Mouse (Mus musculus): Measurements from ENCODE around the gene Rab24. TPM values are rescaled to one million over a fixed set of nuclear protein-coding genes. Genes with fewer than 3 reads are reported as not detected.

The Rab24 gene
- 108 and 109 TPM in 2 replicates for polyA plus RNA-seq (2016; fragmentation: Nextera tagmentation; extraction: Ambion mirVana)

- Histone ChIP-seq H3K9me3 (no peaks in the 10 kb centered on the region), H3K27me3 (no peaks in the 10 kb centered on the region), H3K4me2 (peak within 1 kb of the TSS; percentile 94), H3K9ac (replicated peaks) (peak within 1 kb of the TSS; percentile 95), H3K27ac (peak within 1 kb of the TSS; percentile 85), H3K4me1 (replicated peaks) (peaks cover 32% of the 10 kb centered on the region), H3K36me3 (peaks cover 75% of the 10 kb centered on the region), H3K4me3 (replicated peaks) (peak within 1 kb of the TSS; percentile 91)
- peak; percentile 84 for ATAC-seq (ENCODE audit: insufficient number of reproducible peaks, insufficient read depth, low FRiP score, low TSS enrichment, low read depth)
- under 1% methylated on average over 73 of the region's 73 CpGs for WGBS
These were observed at the start of gene Rab24 for GRCm38 (mm10) chr13:55321434-55322129. Gene Rab24, minus strand, starts transcription at chr13:55321946.

GRCm38 (mm10) chr13:55371007-55371681 is 49.4 kb upstream of the Rab24 start:
- 68% methylated on average over 8 of the region's 8 CpGs for WGBS

GRCm38 (mm10) chr13:55370234-55370633 is 48.5 kb upstream of the Rab24 start:
- Histone ChIP-seq H3K4me1 (replicated peaks) (no peaks in the 10 kb centered on the region), H3K27me3 (peaks cover 56% of the 10 kb centered on the region), H3K4me3 (replicated peaks) (no peak overlapping the region), H3K36me3 (no peaks in the 10 kb centered on the region), H3K9ac (replicated peaks) (no peak overlapping the region), H3K9me3 (no peaks in the 10 kb centered on the region), H3K4me2 (no peak overlapping the region), H3K27ac (no peak overlapping the region)
- ATAC-seq (ENCODE audit: insufficient number of reproducible peaks, insufficient read depth, low FRiP score, low TSS enrichment, low read depth): no peak
- WGBS: 59% methylated on average over 3 of the region's 3 CpGs

More at GRCm38 (mm10) chr13:55371007-55371681, 49.4 kb upstream of the Rab24 start:
- Histone ChIP-seq H3K4me3 (replicated peaks) (no peak overlapping the region), H3K9ac (replicated peaks) (no peak overlapping the region), H3K36me3 (no peaks in the 10 kb centered on the region), H3K4me2 (no peak overlapping the region), H3K4me1 (replicated peaks) (no peaks in the 10 kb centered on the region), H3K9me3 (no peaks in the 10 kb centered on the region), H3K27me3 (peaks cover 64% of the 10 kb centered on the region), H3K27ac (no peak overlapping the region)
- no peak for ATAC-seq (ENCODE audit: insufficient number of reproducible peaks, insufficient read depth, low FRiP score, low TSS enrichment, low read depth)

GRCm38 (mm10) chr13:55369531-55370114 is 47.9 kb upstream of the Rab24 start, which contains the start of gene Rgs14:
Gene Rgs14, plus strand, starts transcription at chr13:55369732.
- Histone ChIP-seq H3K4me2 (no peak within 1 kb of the TSS), H3K27me3 (peaks cover 50% of the 10 kb centered on the region), H3K4me3 (replicated peaks) (no peak within 1 kb of the TSS), H3K9ac (replicated peaks) (no peak within 1 kb of the TSS), H3K4me1 (replicated peaks) (no peaks in the 10 kb centered on the region), H3K27ac (no peak within 1 kb of the TSS), H3K36me3 (no peaks in the 10 kb centered on the region), H3K9me3 (no peaks in the 10 kb centered on the region)
- 63% methylated on average over 13 of the region's 13 CpGs for WGBS
- no peak; the same call in 1 of the 2 replicates for ATAC-seq (ENCODE audit: insufficient number of reproducible peaks, insufficient read depth, low FRiP score, low TSS enrichment, low read depth)

- H3K9me3 ChIP-seq: no peaks in the 10 kb centered on the region
- no peaks in the 10 kb centered on the region for H3K36me3 ChIP-seq
- H3K9ac ChIP-seq (replicated peaks): no peak overlapping the region
- no peak for ATAC-seq (ENCODE audit: insufficient number of reproducible peaks, insufficient read depth, low FRiP score, low TSS enrichment, low read depth)
- no peak overlapping the region for H3K4me3 ChIP-seq (replicated peaks)
- no peaks in the 10 kb centered on the region for H3K4me1 ChIP-seq (replicated peaks)
- H3K27ac ChIP-seq: no peak overlapping the region
- WGBS: 72% methylated on average over 7 of the region's 7 CpGs
- no peak overlapping the region for H3K4me2 ChIP-seq
- H3K27me3 ChIP-seq: peaks cover 39% of the 10 kb centered on the region
These were observed 46.7 kb upstream of the Rab24 start for GRCm38 (mm10) chr13:55368401-55368800.

GRCm38 (mm10) chr13:55362453-55363060 is 40.8 kb upstream of the Rab24 start, which contains the start of gene Lman2:
Gene Lman2, minus strand, starts transcription at chr13:55362783.
- Histone ChIP-seq H3K27me3 (no peaks in the 10 kb centered on the region), H3K9ac (replicated peaks) (peak within 1 kb of the TSS; percentile 86), H3K4me1 (replicated peaks) (peaks cover 14% of the 10 kb centered on the region), H3K36me3 (peaks cover 34% of the 10 kb centered on the region), H3K4me3 (replicated peaks) (peak within 1 kb of the TSS; percentile 95), H3K27ac (peak within 1 kb of the TSS; percentile 91), H3K4me2 (peak within 1 kb of the TSS; percentile 91), H3K9me3 (no peaks in the 10 kb centered on the region)
- under 1% methylated on average over 35 of the region's 35 CpGs for WGBS
- peak; percentile 98 for ATAC-seq (ENCODE audit: insufficient number of reproducible peaks, insufficient read depth, low FRiP score, low TSS enrichment, low read depth)

GRCm38 (mm10) chr13:55361974-55362452 is 40.3 kb upstream of the Rab24 start:
- H3K27ac ChIP-seq: peak overlapping the region; percentile 91
- H3K27me3 ChIP-seq: no peaks in the 10 kb centered on the region
- H3K4me1 ChIP-seq (replicated peaks): peaks cover 14% of the 10 kb centered on the region
- H3K4me2 ChIP-seq: peak overlapping the region; percentile 91
- 0 out of 2 replicates have a peak, but pooled peaks have one; percentile 6 for ATAC-seq (ENCODE audit: insufficient number of reproducible peaks, insufficient read depth, low FRiP score, low TSS enrichment, low read depth)
- peaks cover 40% of the 10 kb centered on the region for H3K36me3 ChIP-seq
- H3K9ac ChIP-seq (replicated peaks): peak overlapping the region; percentile 86
- peak overlapping the region; percentile 95 for H3K4me3 ChIP-seq (replicated peaks)
- WGBS: 1% methylated on average over 32 of the region's 32 CpGs
- no peaks in the 10 kb centered on the region for H3K9me3 ChIP-seq

- Histone ChIP-seq H3K4me2 (peak overlapping the region; percentile 91), H3K4me1 (replicated peaks) (peaks cover 14% of the 10 kb centered on the region), H3K27ac (no peak overlapping the region), H3K9ac (replicated peaks) (no peak overlapping the region), H3K27me3 (no peaks in the 10 kb centered on the region), H3K9me3 (no peaks in the 10 kb centered on the region), H3K36me3 (peaks cover 48% of the 10 kb centered on the region), H3K4me3 (replicated peaks) (peak overlapping the region; percentile 95)
- no peak for ATAC-seq (ENCODE audit: insufficient number of reproducible peaks, insufficient read depth, low FRiP score, low TSS enrichment, low read depth)
These were observed 39.4 kb upstream of the Rab24 start for GRCm38 (mm10) chr13:55361145-55361544.

GRCm38 (mm10) chr13:55346745-55347144 is 25.0 kb upstream of the Rab24 start:
- Histone ChIP-seq H3K4me2 (no peak overlapping the region), H3K4me1 (replicated peaks) (no peaks in the 10 kb centered on the region), H3K27me3 (no peaks in the 10 kb centered on the region), H3K9me3 (no peaks in the 10 kb centered on the region), H3K4me3 (replicated peaks) (no peak overlapping the region), H3K27ac (no peak overlapping the region), H3K36me3 (peaks cover 80% of the 10 kb centered on the region), H3K9ac (replicated peaks) (no peak overlapping the region)
- ATAC-seq (ENCODE audit: insufficient number of reproducible peaks, insufficient read depth, low FRiP score, low TSS enrichment, low read depth): no peak
- 88% methylated on average over 11 of the region's 11 CpGs for WGBS

GRCm38 (mm10) chr13:55344286-55344685 is 22.5 kb upstream of the Rab24 start:
- Histone ChIP-seq H3K27me3 (no peaks in the 10 kb centered on the region), H3K4me2 (no peak overlapping the region), H3K27ac (no peak overlapping the region), H3K36me3 (peaks cover 57% of the 10 kb centered on the region), H3K9me3 (no peaks in the 10 kb centered on the region), H3K4me1 (replicated peaks) (no peaks in the 10 kb centered on the region), H3K4me3 (replicated peaks) (no peak overlapping the region), H3K9ac (replicated peaks) (no peak overlapping the region)
- 88% methylated on average over 7 of the region's 7 CpGs for WGBS
- no peak for ATAC-seq (ENCODE audit: insufficient number of reproducible peaks, insufficient read depth, low FRiP score, low TSS enrichment, low read depth)

- Histone ChIP-seq H3K9me3 (no peaks in the 10 kb centered on the region), H3K27me3 (no peaks in the 10 kb centered on the region), H3K4me1 (replicated peaks) (no peaks in the 10 kb centered on the region), H3K4me2 (no peak overlapping the region), H3K36me3 (peaks cover 40% of the 10 kb centered on the region), H3K4me3 (replicated peaks) (no peak overlapping the region), H3K27ac (no peak overlapping the region), H3K9ac (replicated peaks) (no peak overlapping the region)
- ATAC-seq (ENCODE audit: insufficient number of reproducible peaks, insufficient read depth, low FRiP score, low TSS enrichment, low read depth): no peak
- WGBS: 27% methylated on average over 11 of the region's 11 CpGs
These were observed 20.7 kb upstream of the Rab24 start for GRCm38 (mm10) chr13:55342469-55342868.

Data from limb, embryonic 12.5 days (tissue).